Mouse (Mus musculus) layer of hippocampus, adult 9-11 months (tissue): ENCODE results near the gene Suclg1.
A peak's percentile ranks its signal among the peaks of the same experiment; 100 is the strongest.

Experiments used
- DNase-seq: peaks from one replicate; pipeline ENCODE4 v3.0.0; 2022

The Suclg1 gene

DNA sequence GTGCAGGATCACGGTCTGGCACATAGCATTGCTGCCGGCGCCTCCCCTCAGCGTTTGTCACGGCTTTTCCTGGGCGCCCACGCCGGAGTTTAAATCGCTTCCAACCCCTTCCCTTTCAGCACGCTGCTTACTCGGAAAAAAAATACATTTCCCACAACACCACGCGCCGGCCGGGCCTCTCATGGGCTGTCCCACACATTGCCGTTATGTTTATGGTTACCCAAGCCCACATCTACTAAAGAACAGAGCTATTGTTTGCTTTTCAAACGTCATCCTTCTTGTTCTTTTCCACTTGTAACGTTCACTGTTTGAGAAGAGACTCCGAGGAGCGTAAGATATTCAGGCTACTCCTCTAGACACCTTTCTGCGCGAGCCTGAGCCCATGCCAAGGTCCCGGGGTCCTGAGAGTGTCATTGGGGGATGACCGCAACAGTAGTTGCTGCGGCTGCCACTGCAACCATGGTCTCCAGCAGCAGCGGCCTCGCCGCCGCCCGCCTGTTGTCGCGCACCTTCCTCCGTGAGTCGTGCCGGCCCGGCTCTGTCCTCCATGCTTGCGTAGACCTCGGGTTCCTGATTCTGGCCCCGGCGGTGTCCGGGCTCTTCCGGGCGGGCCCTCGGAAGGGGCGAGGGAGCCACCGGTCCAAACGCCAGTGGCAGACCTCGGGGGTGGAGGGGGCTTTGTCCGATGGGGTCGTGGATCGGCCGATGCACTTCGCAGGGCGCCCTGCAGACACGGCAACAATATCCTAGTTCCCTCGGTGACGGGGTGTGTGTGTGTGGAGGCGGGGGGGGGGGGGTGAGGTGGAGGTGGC is at the start of gene Suclg1:
Suclg1 (plus strand) TSS at position 146 of the 812 bp plus-strand sequence.
- DNase-seq, result peak; percentile 91

DNA sequence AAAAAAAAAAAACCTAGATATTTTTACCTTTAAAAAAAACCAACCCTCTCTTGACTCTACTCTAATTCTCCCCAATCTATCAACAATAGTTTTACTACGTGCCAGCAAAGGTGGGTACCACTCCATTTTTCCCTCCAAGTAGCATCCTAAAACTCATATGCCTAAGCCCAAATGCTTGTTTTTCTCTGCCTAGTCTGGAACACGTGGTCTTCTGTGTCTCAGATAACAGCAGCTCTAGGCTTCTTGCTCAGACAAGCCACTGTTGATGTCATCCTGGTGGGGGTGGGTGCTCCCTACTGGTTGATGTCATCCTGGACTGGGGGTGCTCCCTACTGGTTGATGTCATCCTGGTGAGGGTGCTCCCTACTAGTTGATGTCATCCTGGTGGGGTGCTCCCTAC is 44.5 kb upstream of the Suclg1 start:
- DNase-seq, result no peak

DNA sequence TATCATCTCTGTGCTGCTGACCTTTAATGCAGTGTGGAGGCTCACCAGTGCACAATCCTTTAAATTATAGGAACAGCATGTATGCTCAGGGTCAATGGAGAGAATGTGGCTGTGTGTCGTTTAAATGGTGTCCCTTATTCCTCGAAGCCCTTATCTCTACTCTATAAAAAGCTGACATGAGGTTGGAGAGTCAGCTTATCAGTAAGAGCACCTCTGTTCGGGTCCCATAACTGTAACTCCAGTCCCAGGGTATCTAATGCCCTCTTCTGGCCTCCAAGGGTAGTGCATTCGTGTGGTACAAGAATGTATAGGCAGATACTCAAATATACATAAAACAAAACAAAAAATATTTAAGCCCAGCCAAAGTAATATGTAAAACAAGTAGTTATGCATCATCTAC is 43.2 kb upstream of the Suclg1 start:
- DNase-seq, result no peak

DNA sequence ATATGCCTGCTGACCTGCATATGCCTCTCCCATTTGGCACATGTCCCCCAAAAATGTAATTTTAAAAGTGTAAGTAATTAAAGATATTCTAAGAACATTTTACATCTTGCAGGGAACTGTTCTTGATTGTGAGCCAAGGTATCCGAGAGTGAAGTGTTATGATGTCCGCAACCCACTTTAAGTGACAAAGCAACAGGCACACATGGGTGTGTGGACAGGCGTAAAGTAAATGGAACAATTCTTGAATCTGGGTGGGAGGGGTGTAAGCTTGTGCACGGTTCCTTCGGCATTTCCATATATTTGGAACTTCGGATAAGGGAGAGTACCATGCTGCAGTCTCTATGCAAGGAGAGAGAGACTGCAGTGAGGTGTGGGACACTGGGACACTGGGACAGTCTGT is 38.6 kb upstream of the Suclg1 start:
- DNase-seq, result no peak

DNA sequence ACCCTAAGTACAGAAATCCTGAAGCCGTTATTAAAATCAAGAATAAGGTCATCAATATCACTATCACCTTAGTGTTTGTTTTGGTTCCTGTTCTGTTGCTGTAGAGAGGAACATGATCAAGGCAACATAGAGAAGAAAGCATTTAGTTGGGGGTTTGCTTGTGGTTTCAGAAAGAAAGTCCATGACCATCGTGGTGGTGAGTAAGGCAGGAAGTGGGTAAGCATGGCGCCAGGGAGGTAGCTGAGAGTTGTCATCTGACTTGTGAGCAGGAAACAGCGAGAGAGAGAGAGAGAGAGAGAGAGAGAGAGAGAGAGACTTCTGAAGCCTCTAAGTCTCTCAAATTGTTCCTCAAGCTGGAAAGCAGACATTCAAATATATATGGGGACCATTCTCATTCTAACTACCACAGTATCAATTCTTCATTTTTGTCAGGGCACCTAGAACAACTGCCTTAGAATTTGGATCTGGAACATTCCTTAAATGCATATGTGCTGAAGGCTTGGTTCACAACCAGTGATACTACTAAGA is 37.7 kb upstream of the Suclg1 start:
- no peak for DNase-seq

DNA sequence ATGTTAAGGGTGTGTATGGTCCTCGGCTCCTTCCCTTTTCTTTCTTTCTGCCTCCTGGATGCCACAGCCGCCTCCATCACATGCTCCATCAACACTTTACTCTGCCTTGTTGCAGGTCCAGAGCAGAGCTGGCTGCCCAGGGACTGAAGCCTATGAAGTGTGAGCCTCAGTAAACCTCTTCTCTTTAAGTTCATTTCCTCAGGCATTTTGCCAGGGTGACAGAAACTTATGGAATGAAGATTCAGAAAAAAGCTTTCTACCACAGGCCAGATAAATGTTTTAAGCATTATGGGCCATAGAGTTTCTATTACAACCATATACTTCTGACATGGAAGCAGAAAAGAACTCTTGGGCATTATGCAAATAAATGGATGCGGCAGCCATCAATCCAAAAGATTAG is 37.1 kb upstream of the Suclg1 start:
- DNase-seq, result no peak

DNA sequence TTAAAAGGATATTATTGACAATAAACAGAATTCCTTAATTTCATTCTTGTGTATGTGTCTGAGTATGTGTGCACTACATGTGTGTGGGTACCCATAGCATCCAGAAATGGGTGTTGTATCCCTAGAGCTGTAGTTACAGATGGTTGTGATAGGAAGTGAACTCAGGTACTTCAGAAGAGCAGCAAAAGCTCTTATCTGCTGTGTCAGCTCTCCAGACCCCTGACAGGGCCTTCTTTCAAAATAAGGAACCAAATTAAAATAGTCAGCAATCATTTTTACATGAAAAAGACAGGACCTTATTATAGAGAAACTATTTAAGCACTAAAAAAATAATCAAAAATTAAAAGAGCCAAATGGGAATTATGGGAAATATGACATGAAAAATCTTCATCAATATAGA is 36.6 kb upstream of the Suclg1 start:
- no peak for DNase-seq

DNA sequence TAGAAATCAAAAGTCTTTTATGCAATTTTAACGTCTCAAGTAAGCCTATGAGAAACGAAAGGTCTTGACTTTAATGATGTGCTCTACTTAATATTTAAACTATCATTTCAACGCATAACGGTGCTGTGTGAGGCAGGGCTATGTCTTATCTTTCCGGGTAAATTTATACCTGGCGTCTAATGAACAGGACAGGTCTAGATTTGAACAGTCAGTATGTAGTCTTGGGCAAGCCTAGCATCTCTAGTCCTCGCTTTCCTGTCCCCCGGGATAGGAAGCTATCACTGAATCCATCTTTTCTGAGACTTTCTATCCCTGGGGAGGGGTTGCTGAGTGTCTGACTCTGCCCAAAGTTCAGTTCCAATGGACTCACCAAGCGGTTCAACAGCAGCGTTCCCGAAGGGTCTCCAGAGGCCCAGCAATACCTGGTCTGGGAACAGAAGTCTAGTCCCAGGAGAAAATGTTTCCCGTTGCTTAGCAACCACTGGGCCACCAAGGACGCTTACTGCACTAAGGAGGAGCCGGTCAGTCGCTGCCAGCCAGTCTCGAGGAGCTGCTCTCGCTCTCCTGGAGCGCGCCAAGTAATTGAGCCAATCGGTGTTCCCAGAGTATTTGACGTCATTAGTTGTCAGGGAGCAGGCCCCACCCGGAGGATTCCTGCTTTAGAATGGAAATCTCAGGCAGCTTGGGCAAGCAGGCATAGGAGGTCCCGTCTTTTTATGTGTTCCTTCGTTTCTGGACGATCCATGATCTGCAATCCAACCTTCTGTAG is 26.8 kb upstream of the Suclg1 start, which contains the start of gene Dnah6:
Dnah6 (minus strand) TSS at position 463 of the 769 bp plus-strand sequence.
- peak; percentile 95 for DNase-seq

DNA sequence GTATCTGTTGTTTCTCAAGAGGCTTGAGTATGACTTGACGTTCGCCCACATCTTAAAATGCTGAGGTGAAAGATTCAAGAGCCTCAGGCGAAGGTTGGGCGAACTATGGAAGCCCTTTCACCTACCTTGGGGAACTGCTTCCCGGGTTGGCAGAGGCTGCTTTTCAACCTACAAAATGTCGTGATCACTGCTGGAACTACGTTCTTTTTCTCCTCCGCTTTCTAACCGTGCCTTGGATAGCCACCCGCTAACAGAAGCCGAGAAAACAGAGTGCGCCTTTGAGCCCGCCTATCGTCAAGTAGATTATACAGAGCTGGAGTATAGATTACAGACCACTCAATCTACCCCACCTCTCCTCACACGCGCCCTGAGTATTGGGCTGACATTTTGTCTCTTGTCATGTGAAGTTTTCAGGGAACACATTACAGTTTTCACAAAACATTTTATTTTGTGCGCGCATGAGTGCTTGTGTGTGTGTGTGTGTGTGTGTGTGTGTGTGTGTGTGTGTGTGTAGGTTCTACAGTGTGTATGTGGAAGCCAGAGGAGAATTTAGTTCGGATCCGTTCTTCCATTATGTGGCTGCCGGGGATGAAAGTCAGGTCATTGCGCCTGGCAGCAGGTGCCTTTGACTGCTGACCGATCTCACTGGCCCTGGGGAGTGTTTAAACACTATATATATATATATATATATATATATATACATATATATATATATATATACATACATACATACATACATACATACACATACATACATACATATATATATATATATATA is 26.0 kb upstream of the Suclg1 start:
- no peak for DNase-seq

DNA sequence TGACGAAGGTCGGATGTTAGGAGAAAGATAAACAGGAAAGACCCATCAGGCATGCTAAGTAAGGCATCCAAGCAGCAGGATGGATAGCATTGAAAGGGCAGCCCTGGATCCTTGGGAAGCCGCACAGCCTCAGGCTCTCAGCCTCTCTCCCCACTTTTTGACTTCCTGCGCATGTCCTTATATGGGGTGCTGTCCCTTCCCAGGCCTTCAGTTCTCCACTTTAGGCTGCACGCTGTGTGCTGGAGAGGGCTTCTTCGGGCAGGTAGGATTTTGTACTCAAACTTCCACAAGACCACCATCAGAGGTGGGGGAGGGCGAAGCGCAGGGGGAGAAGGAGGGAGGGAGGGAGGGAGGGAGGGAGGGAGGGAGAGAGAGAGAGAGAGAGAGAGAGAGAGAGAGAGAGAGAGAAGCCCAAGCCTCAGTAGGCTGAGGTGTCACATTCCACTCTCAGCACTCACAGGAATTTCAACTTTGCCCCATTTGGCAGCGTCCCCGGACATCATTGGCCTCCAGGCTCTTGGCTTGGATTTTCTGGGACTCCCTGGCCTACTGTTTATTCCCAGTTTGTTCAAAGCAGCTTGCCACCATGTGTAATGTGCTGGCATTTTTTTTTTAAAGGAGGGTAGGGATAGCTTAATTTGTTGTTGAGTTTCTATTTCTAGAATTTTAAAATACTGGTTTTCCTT is 25.2 kb upstream of the Suclg1 start:
- peak; percentile 34 for DNase-seq

DNA sequence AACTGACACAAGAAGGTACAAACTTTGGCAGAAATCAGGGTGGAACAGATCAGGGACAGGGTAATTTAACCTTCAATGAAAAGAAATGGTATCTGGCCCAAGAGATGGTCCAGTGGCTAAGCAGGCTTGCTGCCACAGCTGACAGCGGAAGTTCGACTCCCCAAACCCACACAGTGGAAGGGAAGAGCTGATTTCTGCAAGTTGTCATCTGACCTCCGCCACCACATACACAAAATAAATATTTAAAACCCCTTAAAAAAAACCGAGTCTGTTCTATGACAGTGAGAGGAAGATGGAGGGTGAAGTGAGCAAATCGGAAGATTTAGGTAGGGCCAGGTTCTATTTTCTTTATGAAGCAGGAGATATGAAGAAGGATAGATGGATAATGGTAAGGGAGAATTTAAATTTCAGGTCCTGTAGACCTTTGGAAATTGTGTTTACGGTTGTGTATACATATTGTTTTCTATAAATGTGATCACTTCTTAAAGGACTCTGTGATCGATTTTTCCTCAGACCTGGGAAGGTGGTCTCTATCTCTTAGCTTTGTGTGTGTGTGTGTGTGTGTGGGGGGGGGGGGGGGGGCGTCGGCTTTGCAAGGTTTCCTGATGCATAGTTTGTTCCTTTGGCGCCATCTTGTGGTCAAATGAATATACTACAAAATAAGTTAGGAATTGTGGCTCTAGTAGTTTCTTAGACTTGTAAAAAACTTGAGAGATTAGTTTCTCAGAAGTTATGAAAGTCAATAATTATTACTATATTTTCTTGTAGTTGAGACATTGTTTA is 20.6 kb upstream of the Suclg1 start:
- DNase-seq, result no peak

DNA sequence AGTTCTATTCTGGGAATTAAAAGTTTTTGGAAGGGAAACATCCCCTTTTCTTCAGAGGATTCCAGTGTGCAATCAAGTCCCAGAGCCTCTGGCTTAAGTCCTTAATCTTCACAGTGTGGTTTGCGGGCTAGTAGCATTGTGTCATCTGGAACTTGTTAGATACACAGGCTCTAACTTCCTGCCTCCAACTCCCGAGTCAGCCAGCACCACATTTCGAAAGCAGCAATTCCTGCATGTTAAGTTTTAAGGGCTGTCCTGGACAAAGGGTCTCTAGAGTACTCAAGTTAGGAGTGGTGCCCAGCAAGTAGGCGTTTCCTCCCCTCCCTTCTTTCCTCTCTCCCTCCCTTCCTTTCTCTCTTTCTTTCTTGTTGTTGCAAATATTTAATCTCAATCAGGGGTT is 19.8 kb upstream of the Suclg1 start:
- no peak for DNase-seq

DNA sequence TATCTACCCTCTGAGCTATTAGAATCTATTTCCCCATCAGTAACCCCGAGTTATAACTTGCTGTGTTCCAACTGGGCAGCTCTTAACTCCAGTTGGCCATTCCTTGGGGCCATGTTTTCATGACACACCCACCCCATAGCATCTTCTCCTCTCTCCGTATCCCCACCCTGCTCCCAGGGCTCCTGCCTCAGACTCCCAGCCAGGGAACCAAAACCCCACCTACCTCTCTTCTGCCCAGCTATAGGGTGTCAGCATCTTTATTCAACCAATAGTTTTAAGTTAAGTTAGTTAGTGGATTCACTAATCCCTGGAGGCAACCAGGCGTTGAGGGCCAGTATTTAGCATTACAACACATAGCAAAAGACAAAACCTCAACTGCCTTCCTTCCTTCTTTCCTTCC is 19.3 kb upstream of the Suclg1 start:
- DNase-seq, result no peak

DNA sequence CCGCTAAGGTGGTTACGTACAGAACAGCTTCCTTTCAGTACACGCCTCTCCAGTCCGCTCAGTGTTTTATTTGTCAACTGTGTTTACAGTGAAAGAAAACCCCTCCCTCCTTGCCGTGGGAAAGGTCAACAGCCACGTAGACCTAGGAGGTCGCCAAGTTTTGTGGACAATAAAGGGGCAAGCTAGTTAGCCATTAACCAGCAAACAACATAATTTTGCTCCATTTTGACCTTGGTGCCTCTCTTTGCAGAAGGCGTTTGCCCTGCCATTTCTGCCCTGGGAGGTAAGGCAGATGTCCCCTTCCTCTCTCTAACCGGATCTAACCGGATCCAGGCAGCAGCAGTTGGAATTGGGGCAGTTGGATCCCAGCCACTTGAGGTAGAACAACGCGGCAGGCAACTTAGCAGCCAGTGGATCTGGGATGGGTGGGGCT is 16.0 kb upstream of the Suclg1 start:
- DNase-seq, result no peak

DNA sequence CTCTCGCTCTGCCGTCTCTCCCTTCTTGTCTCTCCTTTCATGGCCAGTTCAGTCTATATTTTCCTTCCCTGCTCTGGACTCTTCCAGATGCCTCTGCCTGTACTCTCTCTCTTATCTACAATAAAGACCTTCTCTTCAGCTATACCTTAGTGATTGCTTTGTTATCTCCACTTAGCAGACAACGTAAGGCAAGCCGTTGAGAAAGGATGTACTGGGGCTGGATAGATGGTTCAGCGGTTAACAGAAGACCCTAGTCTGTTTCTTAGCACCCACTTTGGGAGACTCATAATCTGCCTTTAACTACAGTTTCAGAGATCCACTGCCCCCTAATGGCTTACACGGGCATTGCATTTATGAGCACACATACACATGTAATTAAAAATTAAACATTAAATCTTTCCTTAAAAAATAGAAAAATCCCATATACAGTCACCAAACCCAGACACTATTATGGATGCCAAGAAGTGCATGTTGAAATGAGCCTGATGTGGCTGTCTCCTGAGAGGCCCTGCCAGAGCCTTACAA is 14.9 kb upstream of the Suclg1 start:
- DNase-seq, result no peak

DNA sequence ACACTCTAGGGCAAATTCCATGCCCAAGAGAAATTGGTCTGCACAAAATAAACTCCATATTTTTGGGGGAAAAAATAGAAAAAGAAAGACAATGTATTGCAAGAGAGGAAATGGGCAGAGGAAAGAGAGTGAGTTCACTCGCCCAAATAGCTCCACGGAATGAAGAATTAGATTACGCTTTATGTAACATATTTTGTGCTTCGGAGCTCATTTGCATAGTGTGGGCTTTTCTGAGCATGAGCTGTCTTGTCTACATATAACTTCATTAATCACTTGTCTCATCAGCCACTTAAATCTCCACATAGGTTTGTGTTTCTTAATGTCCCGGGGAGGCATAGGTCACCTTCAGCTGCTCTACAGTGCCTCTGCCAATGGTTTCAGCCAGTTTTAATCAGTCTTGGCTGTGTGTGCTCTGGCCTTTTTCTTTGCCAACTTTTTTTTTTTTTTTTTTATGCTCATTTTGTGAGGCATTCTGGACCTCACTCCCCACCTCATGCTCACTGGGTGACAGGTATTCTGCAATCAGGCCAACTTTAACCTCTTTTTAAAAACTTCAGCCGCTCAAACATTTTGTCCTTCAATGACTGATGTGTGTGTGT is 13.8 kb upstream of the Suclg1 start:
- no peak for DNase-seq

DNA sequence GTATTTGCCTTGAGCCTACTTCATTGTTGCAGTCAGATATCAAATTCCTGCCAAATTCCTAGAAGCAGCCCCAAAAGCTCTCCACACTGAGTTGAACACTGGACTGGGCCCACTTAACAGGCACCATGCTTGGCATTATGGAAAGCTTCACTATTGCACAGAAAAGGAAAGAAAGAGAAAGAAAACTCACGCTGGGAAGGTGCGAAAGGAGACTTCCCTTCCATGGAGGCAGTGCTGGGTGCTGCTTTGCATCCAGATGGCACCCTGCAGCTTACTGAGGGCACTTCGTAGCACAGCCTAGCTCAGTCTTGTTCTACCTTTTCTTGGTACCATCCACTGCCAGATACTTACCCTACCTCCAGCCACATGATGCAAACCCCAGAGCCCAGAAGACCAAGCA is 12.5 kb upstream of the Suclg1 start:
- no peak for DNase-seq

DNA sequence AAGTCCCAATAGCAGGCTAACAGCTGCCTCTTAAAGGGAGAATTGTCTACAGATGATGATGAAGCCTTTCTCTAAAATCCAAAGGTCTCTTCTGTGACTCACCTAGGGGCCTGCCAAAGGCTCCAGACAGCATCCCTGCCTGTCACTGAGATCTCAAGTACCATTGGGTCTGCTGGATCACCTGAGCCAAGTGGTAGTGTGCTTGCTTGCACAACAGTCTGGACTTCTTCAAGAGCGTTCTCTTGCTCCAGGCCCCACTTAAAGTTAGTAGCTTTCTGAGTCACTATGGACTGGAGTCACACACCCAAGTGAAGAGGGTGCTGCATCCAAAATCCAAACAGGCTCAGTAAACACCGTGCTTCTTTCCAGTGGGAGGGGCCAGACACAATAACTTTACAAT is 1.4 kb upstream of the Suclg1 start:
- DNase-seq, result no peak

DNA sequence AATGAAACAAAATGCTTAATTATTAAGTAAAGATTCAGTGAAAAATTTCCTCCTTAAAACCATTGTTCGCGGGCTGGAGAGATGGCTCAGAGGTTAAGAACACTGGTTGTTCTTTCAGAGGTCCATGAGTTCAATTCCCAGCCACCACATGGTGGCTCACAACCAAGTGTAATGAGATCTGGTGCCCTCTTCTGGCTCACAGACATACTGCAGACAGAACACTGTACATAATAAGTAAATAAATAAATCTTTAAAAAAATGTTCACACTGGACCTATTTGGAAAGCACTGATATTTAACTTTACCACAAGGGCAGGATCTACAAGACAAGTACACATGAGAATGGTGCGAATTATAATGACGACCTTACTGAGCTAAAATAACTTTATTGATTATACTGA is 730 bp upstream of the Suclg1 start:
- DNase-seq, result no peak

DNA sequence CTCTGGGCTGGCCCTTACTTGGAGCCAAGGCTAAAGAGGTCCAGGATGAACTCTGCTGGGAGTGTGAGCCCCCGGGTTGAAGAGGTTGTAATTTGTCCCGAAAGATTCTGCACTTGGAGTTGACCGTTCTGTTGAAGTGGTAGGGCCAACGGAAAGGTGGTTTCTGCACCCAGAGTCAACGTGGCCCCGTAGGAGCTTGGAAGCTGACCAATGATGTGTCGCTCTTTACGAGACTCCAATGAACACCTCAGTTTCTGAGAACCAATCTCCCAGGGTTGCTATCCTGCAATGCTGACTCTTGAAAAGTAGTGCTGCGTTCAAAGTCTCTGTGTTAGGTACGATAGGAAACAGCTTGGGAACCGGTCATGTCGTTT is 854 bp downstream of the Suclg1 start:
- no peak for DNase-seq

DNA sequence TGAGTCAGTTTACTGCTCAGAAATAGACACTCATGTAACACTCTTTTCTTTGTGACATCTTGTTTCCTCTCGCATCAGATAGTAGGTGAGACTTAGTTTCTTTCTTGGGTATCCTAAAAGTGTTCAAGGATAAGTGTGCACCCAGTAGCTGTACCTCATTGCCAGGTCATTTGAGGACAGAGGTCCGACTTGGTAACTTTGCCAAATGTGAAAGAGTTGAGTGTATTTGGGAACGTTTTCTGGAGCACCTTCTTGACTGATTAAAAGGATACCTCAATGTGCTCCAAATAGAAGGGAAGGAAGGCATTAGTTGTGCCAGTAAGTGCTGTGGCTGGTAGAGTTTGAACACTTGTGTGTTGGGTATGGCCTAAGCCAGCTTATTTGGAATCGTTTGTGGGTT is 1.7 kb downstream of the Suclg1 start:
- DNase-seq, result no peak
